Mouse (Mus musculus) liver, adult 2 months (tissue): ENCODE measurements around the gene Eif3m. TPM values are rescaled to one million over a fixed set of nuclear protein-coding genes. Genes with fewer than 3 reads are reported as not detected.

Experiments used
- DNase-seq: peaks from one replicate; pipeline ENCODE4 v3.0.0-alpha.2; 2011; ENCODE audit warnings: low read depth, low spot score; ENCODE audit errors: extremely low read depth
- H3K27ac ChIP-seq: fragments of 200-500 bp; replicated peaks from 2 replicates; pipeline ENCODE4 v1.5.1; 2012; ENCODE audit warnings: low read depth, mild to moderate bottlenecking, control low read depth, inconsistent platforms, low read length; ENCODE audit not compliant: insufficient read depth
- H3K27me3 ChIP-seq: fragments of 200-500 bp; 2 replicates; pipeline ENCODE4 v1.6.1; 2012; ENCODE audit warnings: mild to moderate bottlenecking, moderate library complexity, low read length, inconsistent platforms; ENCODE audit not compliant: control insufficient read depth, insufficient read depth
- H3K36me3 ChIP-seq: fragments of 200-500 bp; 2 replicates; pipeline ENCODE4 v1.6.1; 2012; ENCODE audit warnings: low read length, inconsistent platforms; ENCODE audit not compliant: control insufficient read depth, insufficient read depth
- H3K4me1 ChIP-seq: fragments of 200-500 bp; 2 replicates; pipeline ENCODE4 v1.6.1; 2011; ENCODE audit warnings: low read length; ENCODE audit not compliant: control insufficient read depth, insufficient read depth
- H3K4me3 ChIP-seq: fragments of 200-500 bp; 2 replicates; pipeline ENCODE4 v1.5.1; 2011; ENCODE audit warnings: low read depth, mild to moderate bottlenecking, control low read depth, low read length, moderate library complexity; ENCODE audit not compliant: insufficient read depth
- H3K79me2 ChIP-seq: fragments of 200-500 bp; 2 replicates; pipeline ENCODE4 v1.6.1; 2012; ENCODE audit warnings: inconsistent platforms, mild to moderate bottlenecking, low read length, moderate library complexity; ENCODE audit not compliant: control insufficient read depth, insufficient read depth
- H3K9ac ChIP-seq: fragments of 200-500 bp; 2 replicates; pipeline ENCODE4 v1.6.1; 2012; ENCODE audit warnings: low read depth, mild to moderate bottlenecking, control low read depth, inconsistent platforms, low read length
- CTCF ChIP-seq: fragments of 200-500 bp; IDR thresholded peaks from 2 replicates; pipeline ENCODE4 v1.5.1; 2011; ENCODE audit warnings: low read depth, low read length, control low read depth
- POLR2A ChIP-seq: fragments of 200-500 bp; IDR thresholded peaks from 2 replicates; pipeline ENCODE4 v1.6.1; 2011; ENCODE audit warnings: low read length, control low read depth; ENCODE audit not compliant: insufficient read depth; ENCODE audit errors: extremely low read depth
- WGBS: fragments of 180-500 bp; shearing (Covaris S2); methylation state at CpG from one replicate; pipeline ENCODE4 v1.1.7; 2018; 5-methylcytosine and 5-hydroxymethylcytosine counted together
- polyA plus RNA-seq: library from polyadenylated mRNA; depleted of rRNA; stranded (reverse); fragments of >200 nt; gene quantifications from 2 replicates; pipeline ENCODE4 v1.2.3, GENCODE M21; 2012
- total RNA-seq: library from RNA; depleted of rRNA; stranded (reverse); fragments of >200 nt; gene quantifications from 2 replicates; pipeline ENCODE4 v1.2.3, GENCODE M21; 2014

Eif3m gene
- total and polyA plus RNA-seq, 2 experiments = 13.6 to 122 TPM

GRCm38 (mm10) chr2:105040859-105041258, 24.0 kb upstream of the Eif3m start:
- Histone ChIP-seq H3K79me2 (no peaks in the 10 kb centered on the region), H3K9ac (no peak overlapping the region), H3K27me3 (peaks cover 4% of the 10 kb centered on the region; the same call in 1 of the 2 replicates), H3K4me3 (no peak overlapping the region), H3K4me1 (peaks cover 2% of the 10 kb centered on the region; the same call in 1 of the 2 replicates), H3K36me3 (no peaks in the 10 kb centered on the region), H3K27ac (no peak overlapping the region)
- no peak for DNase-seq
- 74% methylated on average over 4 of the region's 4 CpGs for WGBS
- TF ChIP-seq POLR2A = no peak
- no peak for TF ChIP-seq CTCF

- Histone ChIP-seq H3K4me1 (peaks cover 2% of the 10 kb centered on the region; the same call in 1 of the 2 replicates), H3K79me2 (no peaks in the 10 kb centered on the region), H3K27me3 (peaks cover 4% of the 10 kb centered on the region; the same call in 1 of the 2 replicates), H3K36me3 (no peaks in the 10 kb centered on the region), H3K27ac (no peak overlapping the region), H3K4me3 (no peak overlapping the region), H3K9ac (no peak overlapping the region)
- no peak for DNase-seq
- WGBS = 88% methylated on average over 5 of the region's 5 CpGs
- TF ChIP-seq POLR2A = no peak
- TF ChIP-seq CTCF = no peak
Measured at GRCm38 (mm10) chr2:105038879-105039278, 22.0 kb upstream of the Eif3m start.

- no peak overlapping the region for H3K4me3 ChIP-seq
- no peak for DNase-seq
- no peak for TF ChIP-seq POLR2A
- TF ChIP-seq CTCF = no peak
- H3K4me1 ChIP-seq = peaks cover 2% of the 10 kb centered on the region; the same call in 1 of the 2 replicates
- H3K36me3 ChIP-seq = no peaks in the 10 kb centered on the region
- WGBS = 81% methylated on average over 7 of the region's 7 CpGs
- peaks cover 4% of the 10 kb centered on the region; the same call in 1 of the 2 replicates for H3K27me3 ChIP-seq
- H3K27ac ChIP-seq = no peak overlapping the region
- H3K9ac ChIP-seq = no peak overlapping the region
- no peaks in the 10 kb centered on the region for H3K79me2 ChIP-seq
Measured at GRCm38 (mm10) chr2:105037956-105038569, 21.2 kb upstream of the Eif3m start.

GRCm38 (mm10) chr2:105036401-105037070, 19.7 kb upstream of the Eif3m start:
- TF ChIP-seq CTCF = no peak
- TF ChIP-seq POLR2A = no peak
- peaks cover 2% of the 10 kb centered on the region; the same call in 1 of the 2 replicates for H3K27me3 ChIP-seq
- no peak overlapping the region for H3K4me3 ChIP-seq
- no peaks in the 10 kb centered on the region for H3K79me2 ChIP-seq
- H3K27ac ChIP-seq = no peak overlapping the region
- WGBS = 87% methylated on average over 11 of the region's 11 CpGs
- H3K4me1 ChIP-seq = peaks cover 2% of the 10 kb centered on the region; the same call in 1 of the 2 replicates
- H3K9ac ChIP-seq = no peak overlapping the region
- DNase-seq = no peak
- H3K36me3 ChIP-seq = no peaks in the 10 kb centered on the region

GRCm38 (mm10) chr2:105035985-105036384, 19.1 kb upstream of the Eif3m start:
- Histone ChIP-seq H3K27ac (no peak overlapping the region), H3K4me1 (peaks cover 2% of the 10 kb centered on the region; the same call in 1 of the 2 replicates), H3K36me3 (no peaks in the 10 kb centered on the region), H3K27me3 (peaks cover 2% of the 10 kb centered on the region; the same call in 1 of the 2 replicates), H3K4me3 (no peak overlapping the region), H3K9ac (no peak overlapping the region), H3K79me2 (no peaks in the 10 kb centered on the region)
- TF ChIP-seq CTCF = no peak
- TF ChIP-seq POLR2A = no peak
- 77% methylated on average over 11 of the region's 11 CpGs for WGBS
- no peak for DNase-seq

- 92% methylated on average over 3 of the region's 3 CpGs for WGBS
- TF ChIP-seq CTCF (no peak), POLR2A (no peak)
Measured at GRCm38 (mm10) chr2:105034084-105034483, 17.2 kb upstream of the Eif3m start.

More at GRCm38 (mm10) chr2:105034084-105034483, 17.2 kb upstream of the Eif3m start:
- DNase-seq = no peak
- Histone ChIP-seq H3K27me3 (0 out of 2 replicates have a peak, but pooled peaks cover 2% of the 10 kb centered on the region), H3K36me3 (no peaks in the 10 kb centered on the region), H3K27ac (no peak overlapping the region), H3K4me3 (no peak overlapping the region), H3K79me2 (no peaks in the 10 kb centered on the region), H3K4me1 (no peaks in the 10 kb centered on the region), H3K9ac (no peak overlapping the region)
